Mouse (Mus musculus) thymus, adult 2 months (tissue): ENCODE data around the gene Vsir.

ENCODE experiments used
- CTCF ChIP-seq: fragments of 200-500 bp; IDR thresholded peaks from 2 replicates; pipeline ENCODE4 v1.5.1; 2012; ENCODE audit warnings: mild to moderate bottlenecking, control low read depth, low read length, moderate library complexity, borderline replicate concordance; ENCODE audit not compliant: control insufficient read depth, poor library complexity, insufficient read depth; ENCODE audit errors: extremely low read depth
- POLR2A ChIP-seq: fragments of 200-500 bp; IDR thresholded peaks from 2 replicates; pipeline ENCODE4 v1.6.1; 2012; ENCODE audit warnings: mild to moderate bottlenecking, low read length, control low read depth, moderate library complexity; ENCODE audit not compliant: control insufficient read depth, poor library complexity, insufficient read depth; ENCODE audit errors: extremely low read depth

DNA sequence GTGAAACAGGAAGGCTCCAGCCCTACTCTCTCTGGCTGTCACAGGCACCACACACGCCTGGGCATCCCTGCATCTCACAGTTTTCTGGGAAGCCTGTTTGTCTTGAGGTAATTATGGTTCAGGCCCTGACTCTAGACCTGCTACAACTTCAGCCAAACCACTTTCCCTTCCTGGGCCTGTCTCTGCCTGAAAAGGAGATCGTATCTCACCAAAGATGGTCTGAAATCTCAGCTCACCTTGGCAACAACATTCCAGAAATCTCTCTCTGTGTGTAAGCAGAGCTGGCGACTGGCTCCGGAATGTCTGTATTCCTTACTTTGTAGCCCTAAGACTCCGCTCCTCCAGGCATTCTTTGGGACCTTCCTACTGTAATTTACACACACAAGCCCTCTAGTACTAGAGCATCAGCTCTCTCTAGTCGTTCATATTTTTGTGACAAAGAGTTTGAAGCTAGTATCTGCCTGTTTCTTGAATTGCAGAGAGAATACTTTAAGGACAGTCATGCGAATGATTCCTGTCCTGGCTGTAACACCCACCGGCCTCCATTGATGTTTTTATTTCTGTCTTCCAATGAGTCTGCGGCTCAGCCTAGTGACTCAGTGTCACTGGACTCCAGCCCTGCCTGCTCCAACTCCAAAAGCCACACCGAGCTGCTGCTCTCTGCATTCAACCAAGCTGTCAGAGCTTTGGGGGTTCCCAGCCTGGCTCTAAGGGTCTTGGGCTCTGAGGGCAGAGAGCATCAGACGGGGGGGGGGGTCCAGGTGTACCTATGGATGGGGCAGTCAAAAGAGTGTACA lies 8.4 kb downstream of the Vsir start:
- TF ChIP-seq CTCF: no peak
- TF ChIP-seq POLR2A: no peak
